Mouse (Mus musculus) testis, adult 2 months (tissue): Measurements from ENCODE around the gene Cux1. TPM values are rescaled to one million over a fixed set of nuclear protein-coding genes. Genes with fewer than 3 reads are reported as not detected.
A peak's percentile ranks its signal among the peaks of the same experiment; 100 is the strongest.

ENCODE experiments used
- H3K27ac ChIP-seq: fragments of 200-500 bp; 2 replicates; pipeline ENCODE4 v1.5.1; 2012; ENCODE audit warnings: low read depth, low read length; ENCODE audit not compliant: control insufficient read depth, insufficient read depth
- H3K27me3 ChIP-seq: fragments of 200-500 bp; 2 replicates; pipeline ENCODE4 v1.6.1; 2012; ENCODE audit warnings: mild to moderate bottlenecking, low read length, moderate library complexity; ENCODE audit not compliant: control insufficient read depth, insufficient read depth
- H3K36me3 ChIP-seq: fragments of 200-500 bp; 2 replicates; pipeline ENCODE4 v1.6.1; 2012; ENCODE audit warnings: mild to moderate bottlenecking, low read length; ENCODE audit not compliant: control insufficient read depth, insufficient read depth
- H3K4me1 ChIP-seq: fragments of 200-500 bp; 2 replicates; pipeline ENCODE4 v1.6.1; 2012; ENCODE audit warnings: low read length; ENCODE audit not compliant: control insufficient read depth, insufficient read depth
- H3K4me3 ChIP-seq: fragments of 200-500 bp; 2 replicates; pipeline ENCODE4 v1.5.1; 2012; ENCODE audit warnings: low read depth, mild to moderate bottlenecking, low read length, moderate library complexity, mixed read lengths; ENCODE audit not compliant: control insufficient read depth
- CTCF ChIP-seq: fragments of 200-500 bp; IDR thresholded peaks from 2 replicates; pipeline ENCODE4 v1.5.1; 2012; ENCODE audit warnings: low read depth, mild to moderate bottlenecking, inconsistent platforms, low read length, moderate library complexity; ENCODE audit not compliant: control insufficient read depth, insufficient read depth, insufficient replicate concordance
- POLR2A ChIP-seq: fragments of 200-500 bp; IDR thresholded peaks from 2 replicates; pipeline ENCODE4 v1.6.1; 2012; ENCODE audit warnings: low read depth, mild to moderate bottlenecking, inconsistent platforms, low read length, moderate library complexity; ENCODE audit not compliant: control insufficient read depth
- polyA plus RNA-seq: library from polyadenylated mRNA; depleted of rRNA; stranded (reverse); fragments of >200 nt; gene quantifications from 2 replicates; pipeline ENCODE4 v1.2.3, GENCODE M21; 2012

The Cux1 gene
- polyA plus RNA-seq, 1 experiment = 88.7 TPM

DNA sequence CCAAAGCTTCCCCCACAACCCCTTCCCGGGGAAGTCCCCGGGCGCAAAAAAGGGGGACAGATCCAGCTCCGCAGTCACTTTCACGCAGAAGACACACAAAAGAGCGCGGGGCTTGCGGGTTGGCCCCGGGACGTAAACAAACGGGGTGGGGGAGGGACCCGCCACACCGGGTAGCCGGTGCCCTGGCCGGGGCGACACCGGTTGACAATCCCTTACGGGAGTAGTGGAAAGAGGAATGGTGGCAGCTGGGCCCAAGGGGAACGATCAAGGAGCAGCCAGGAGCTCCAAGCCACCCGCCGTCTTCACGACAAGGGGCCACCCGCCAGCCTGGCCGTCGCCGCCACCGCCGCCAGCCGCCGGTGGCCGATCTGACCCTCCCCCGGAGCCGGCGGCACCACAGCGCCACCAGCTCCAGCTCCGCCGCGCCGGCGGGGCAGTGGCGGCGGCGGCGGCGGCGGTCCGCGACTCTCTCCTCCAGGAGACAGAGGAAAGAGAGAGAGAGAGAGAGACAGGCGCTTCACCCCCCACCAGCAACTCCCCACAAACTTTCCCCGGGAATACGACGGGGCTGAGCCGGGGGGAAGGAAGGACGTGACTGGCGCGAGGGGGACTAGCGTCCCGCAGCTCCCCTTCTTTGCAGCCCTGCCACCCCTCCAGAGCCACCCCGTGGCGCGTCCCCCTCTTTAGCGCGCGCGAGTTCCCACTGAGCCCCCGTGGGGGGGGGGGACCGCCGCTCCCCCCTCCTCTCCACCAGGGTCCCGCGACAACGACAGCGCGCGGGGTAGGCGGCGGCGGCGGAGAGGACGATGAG, 1.1 kb downstream of the Cux1 start:
- peak overlapping the region; percentile 98 for H3K4me3 ChIP-seq
- H3K36me3 ChIP-seq = no peaks in the 10 kb centered on the region
- peaks cover 21% of the 10 kb centered on the region for H3K4me1 ChIP-seq
- TF ChIP-seq CTCF (no peak), POLR2A (no peak)
- peak overlapping the region; percentile 91 for H3K27ac ChIP-seq
- H3K27me3 ChIP-seq = no peaks in the 10 kb centered on the region

DNA sequence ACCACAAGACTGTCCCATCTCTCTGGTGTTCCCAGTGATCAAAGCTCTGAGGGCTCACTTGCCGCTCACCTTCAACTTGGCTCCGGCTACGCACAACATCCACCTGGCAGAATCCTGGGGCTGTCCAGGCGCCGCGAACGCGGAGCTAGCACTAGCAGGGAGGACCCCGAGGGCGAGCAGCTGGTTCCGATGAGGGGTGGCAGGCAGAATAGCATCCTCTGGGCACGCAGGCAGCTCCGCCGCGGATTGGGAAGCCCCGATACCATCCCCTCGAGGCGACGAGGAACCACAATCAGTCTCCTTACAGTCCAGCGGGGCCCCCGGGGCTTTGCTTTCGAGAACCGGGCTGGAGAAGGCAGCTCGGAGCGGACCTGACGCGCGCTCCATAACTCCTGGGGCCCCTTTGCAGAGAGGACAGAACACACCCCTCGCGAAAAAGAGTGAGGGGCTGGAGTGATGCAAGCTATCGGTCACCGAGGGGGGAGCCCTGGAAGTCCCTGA, 1.9 kb downstream of the Cux1 start:
- H3K27ac ChIP-seq = no peak overlapping the region
- peaks cover 21% of the 10 kb centered on the region for H3K4me1 ChIP-seq
- H3K27me3 ChIP-seq = no peaks in the 10 kb centered on the region
- peak overlapping the region; percentile 98 for H3K4me3 ChIP-seq
- no peaks in the 10 kb centered on the region for H3K36me3 ChIP-seq
- no peak for TF ChIP-seq CTCF
- no peak for TF ChIP-seq POLR2A

DNA sequence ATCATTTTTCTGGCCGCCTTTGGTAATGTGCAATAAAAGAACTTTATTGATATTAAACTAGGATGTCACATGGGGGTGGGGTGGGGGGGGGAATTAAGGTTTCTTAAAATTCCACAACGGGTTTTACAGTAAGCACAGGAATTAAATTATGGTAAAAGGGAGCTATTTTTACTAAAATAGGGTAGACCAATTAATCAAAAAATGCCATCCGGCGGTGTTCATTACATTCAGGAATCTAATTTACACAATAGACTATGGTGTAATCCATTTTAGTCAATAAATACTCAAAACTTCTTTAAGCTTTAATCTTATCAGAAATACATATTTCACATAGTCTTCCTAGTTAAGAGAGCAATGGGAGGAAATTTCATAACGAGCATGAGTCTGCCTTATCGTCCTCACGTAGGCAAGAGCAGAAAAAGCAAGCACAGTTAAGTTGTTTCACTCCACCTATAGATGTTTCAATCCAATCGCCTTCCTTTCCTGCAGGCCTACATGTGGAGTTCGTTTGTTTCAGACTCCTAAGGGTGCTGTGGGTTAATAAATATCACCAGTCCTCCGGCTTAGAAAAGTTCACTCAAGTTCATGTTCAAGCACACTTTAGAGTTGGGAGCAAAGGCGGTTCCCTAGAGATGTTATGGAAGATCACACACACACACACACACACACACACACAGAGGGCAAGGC, 2.5 kb downstream of the Cux1 start:
- Histone ChIP-seq H3K4me3 (peak overlapping the region; percentile 98), H3K4me1 (peaks cover 21% of the 10 kb centered on the region), H3K27ac (no peak overlapping the region), H3K27me3 (no peaks in the 10 kb centered on the region), H3K36me3 (no peaks in the 10 kb centered on the region)
- no peak for TF ChIP-seq CTCF
- no peak for TF ChIP-seq POLR2A

DNA sequence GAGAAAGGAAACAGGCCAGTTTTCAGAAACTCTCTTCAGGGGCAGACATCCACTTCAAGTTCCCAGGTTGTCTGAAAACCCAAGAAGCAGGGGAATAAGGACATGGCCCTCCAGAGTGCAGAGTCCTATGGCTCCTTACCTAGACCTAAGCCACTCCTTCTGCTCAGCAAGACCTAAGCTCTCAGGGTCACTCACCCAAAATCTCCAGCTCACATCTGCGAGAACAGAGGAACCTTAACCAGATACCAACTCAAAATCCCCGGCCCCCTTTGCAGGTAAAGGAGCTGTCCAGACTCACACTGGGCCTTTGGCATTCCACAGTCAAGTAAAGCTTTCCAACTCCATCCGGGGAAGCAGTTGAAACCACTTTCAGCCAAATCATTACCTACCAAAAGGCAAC, 3.3 kb downstream of the Cux1 start:
- Histone ChIP-seq H3K27me3 (no peaks in the 10 kb centered on the region), H3K4me3 (no peak overlapping the region), H3K36me3 (no peaks in the 10 kb centered on the region), H3K4me1 (peaks cover 22% of the 10 kb centered on the region), H3K27ac (no peak overlapping the region)
- no peak for TF ChIP-seq CTCF
- no peak for TF ChIP-seq POLR2A

DNA sequence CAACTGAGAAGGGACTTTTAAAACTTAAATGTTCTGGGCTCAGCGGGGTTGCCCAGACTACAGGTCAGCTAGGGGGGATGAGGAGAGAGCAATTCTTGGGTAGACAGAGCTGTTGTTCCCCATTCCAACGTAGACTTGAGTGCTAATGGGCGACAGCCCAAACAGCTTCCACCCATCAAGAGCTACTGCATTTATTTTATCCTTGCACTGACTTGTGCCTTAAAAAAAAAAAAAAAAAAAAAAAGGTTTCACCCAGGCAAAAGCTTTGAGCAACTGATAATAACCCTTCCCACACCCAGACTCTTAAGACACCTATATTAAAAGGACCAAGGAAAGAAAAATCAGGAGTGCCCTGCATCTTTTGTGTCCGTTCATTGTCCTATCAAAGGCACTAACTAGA, 4.2 kb downstream of the Cux1 start:
- no peak overlapping the region for H3K4me3 ChIP-seq
- no peaks in the 10 kb centered on the region for H3K27me3 ChIP-seq
- no peak overlapping the region for H3K27ac ChIP-seq
- no peaks in the 10 kb centered on the region for H3K36me3 ChIP-seq
- peaks cover 18% of the 10 kb centered on the region for H3K4me1 ChIP-seq
- TF ChIP-seq POLR2A (no peak), CTCF (no peak)

DNA sequence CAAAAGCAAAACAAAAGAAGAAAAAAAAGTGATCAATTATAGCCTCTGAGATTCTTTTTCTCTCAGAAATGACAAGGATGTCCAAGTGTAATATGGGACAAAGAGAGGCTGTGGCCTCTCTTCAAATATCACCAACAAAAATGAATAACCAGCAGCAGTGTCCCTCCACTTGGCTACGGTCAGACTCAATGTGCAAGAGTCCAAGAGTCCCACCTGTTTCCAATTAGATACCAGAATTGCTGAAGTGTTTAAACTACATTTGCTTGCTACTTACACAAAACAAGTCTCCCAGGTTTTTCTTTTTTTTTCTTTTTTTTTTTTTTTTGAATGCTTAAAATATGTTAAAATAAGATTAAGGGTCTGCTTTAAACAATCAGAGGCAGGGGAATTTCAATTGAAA, 5.1 kb downstream of the Cux1 start:
- TF ChIP-seq CTCF = no peak
- TF ChIP-seq POLR2A = no peak
- Histone ChIP-seq H3K36me3 (no peaks in the 10 kb centered on the region), H3K4me1 (peaks cover 14% of the 10 kb centered on the region), H3K27ac (no peak overlapping the region), H3K27me3 (no peaks in the 10 kb centered on the region), H3K4me3 (no peak overlapping the region)

DNA sequence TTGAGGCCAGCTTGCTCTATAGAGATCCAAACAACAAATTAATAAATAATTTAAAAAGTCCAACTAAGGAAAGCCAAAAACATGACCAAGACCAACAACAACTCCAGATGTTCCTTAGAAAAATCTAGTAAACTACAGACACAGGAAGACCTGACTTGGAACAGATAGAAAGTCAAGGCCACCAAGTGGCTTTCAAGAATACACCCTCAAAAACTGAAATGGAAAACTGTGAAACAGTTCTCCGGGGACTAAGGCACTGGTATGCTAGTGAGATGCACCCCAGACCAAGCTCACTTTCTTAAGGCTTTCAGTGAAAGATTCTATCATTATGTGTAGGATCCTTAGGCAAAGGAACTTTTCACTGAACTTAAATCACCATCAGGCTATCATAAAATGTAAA, 5.6 kb downstream of the Cux1 start:
- H3K27me3 ChIP-seq = no peaks in the 10 kb centered on the region
- no peak overlapping the region for H3K4me3 ChIP-seq
- peaks cover 14% of the 10 kb centered on the region for H3K4me1 ChIP-seq
- no peaks in the 10 kb centered on the region for H3K36me3 ChIP-seq
- TF ChIP-seq POLR2A = no peak
- TF ChIP-seq CTCF = no peak
- no peak overlapping the region for H3K27ac ChIP-seq

DNA sequence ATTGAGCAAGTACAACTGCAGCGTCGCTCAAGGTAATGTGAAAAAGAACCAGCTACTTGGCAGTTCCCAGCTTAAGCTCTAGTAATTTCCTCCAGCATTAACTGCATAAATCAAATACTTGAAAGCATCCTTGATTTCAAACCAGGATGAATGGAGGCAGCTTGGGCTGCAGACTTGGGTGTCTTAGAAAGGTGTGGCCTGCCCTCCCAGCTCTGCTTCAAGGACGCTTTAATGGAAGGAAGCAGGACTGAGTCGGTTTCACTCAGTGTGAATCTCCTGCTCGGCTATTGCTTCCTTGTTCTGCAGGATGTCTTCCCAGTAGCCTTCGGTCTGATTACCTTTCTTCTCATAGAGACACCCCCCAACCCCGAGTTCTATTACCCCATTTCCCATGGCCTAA, 6.6 kb downstream of the Cux1 start:
- no peak for TF ChIP-seq CTCF
- no peaks in the 10 kb centered on the region for H3K36me3 ChIP-seq
- H3K27ac ChIP-seq = no peak overlapping the region
- H3K4me1 ChIP-seq = peaks cover 8% of the 10 kb centered on the region
- H3K27me3 ChIP-seq = no peaks in the 10 kb centered on the region
- H3K4me3 ChIP-seq = no peak overlapping the region
